Mouse (Mus musculus) mature B cell (primary cell): ENCODE results near the gene Defb3.
"Not testable (repeated sequence)": the region's sequence is repeated elsewhere in the genome, so short reads cannot be mapped to it uniquely, and the experiment has no call there.

ENCODE experiments used
- in situ Hi-C: fragments of 300-500 bp; cut with MboI; formaldehyde crosslinking; loops from 2 replicates; pipeline ENCODE4 v1.14.3; 2019

Gene Defb3

DNA sequence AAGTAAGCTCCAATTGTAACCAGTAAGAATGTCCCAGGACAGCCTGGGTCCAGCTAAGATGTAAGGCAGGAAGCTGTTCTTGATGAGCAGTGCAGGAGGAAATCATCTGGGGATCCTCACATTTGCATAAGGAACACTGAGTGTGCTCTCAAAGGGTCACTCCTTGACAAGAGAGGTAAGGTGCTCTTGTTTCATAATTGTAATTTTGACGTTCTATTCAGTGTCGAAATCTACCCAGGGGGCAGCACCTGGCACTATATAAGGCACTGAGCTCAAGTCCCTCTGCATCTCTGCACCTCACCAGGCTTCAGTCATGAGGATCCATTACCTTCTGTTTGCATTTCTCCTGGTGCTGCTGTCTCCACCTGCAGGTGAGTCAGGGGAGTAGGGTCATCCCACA, at the start of gene Defb3:
Defb3 (plus strand) TSS at position 301 of the 400 bp plus-strand sequence.
- in situ Hi-C loops, result not testable (repeated sequence)

DNA sequence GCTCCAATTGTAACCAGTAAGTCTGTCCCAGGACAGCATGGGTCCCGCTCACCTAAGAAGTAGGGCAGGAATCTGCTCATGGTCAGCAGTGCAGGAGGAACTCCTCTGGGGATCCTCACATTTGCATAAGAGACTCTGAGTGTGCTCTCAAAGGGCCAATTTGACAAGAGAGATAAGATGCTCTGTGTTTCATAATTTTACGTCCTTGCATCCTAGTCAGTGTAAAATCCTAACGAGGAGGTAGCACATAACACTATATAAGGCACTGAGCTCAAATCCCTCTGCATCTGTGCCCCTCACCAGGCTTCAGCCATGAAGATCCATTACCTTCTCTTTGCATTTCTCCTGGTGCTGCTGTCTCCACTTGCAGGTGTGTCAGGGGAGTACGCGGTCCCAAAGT, 45.9 kb upstream of the Defb3 start, which contains the start of gene Defb5:
Defb5 (plus strand) TSS at position 301 of the 400 bp plus-strand sequence.
- in situ Hi-C loops, result no loop called here

DNA sequence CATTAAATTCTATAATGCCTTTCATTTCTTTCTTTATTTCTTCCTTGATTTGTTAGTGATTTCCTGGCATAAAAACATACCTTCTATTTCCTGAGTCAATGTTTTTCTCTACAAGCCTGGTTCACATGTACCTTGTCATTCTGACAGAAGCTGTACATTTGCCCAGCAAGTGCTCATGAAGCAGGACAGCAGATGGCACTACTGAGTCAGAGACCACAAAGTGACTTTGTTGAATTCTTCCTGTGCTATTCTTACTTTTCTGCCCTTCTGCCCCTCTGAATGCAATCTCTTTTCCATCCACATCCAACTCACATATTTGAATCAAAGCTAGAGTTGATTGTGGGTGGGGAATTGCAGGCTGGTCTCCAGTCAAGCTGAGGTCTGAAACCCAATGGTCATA, 35.0 kb upstream of the Defb3 start:
- in situ Hi-C loops, result no loop called here

DNA sequence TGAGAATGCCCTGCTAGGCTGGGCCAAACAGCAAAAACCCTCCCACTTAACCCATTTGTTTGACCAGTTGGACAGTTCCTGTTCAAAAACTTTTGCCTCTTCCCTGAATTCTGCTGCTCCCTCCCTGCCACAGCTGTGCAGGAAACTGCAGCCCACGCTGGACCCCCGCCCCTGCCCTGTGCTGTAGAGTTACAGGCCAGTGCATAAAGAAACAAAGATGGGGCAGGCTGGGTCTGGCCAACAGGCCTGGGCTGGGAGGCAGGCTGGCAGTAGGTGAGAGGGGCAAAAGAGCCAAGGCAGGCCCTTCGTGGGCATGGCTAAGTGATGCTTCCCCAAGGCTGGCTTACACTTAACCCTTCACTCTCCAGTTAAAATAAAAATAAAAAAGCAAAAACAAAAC, 33.5 kb upstream of the Defb3 start:
- in situ Hi-C loops, result no loop called here

DNA sequence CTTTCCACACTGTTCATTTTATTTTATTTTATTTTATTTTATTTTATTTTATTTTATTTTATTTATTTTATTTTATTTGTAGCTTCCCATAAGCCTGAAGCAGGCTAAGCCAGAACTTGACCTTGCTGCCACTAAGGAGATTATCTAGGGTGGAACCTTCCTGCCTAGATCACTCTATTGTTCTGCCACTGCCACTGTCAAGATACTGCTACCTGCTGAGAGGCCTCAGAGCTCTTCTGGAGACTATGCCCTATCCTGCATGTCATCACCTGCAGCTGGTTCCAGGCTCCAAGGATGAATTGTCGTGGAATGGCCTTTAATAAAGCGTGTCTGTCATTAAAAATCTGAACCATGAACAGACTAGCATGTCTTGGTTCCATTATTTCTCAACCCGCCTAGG, 5.2 kb downstream of the Defb3 start:
- in situ Hi-C loops, result not testable (repeated sequence)

DNA sequence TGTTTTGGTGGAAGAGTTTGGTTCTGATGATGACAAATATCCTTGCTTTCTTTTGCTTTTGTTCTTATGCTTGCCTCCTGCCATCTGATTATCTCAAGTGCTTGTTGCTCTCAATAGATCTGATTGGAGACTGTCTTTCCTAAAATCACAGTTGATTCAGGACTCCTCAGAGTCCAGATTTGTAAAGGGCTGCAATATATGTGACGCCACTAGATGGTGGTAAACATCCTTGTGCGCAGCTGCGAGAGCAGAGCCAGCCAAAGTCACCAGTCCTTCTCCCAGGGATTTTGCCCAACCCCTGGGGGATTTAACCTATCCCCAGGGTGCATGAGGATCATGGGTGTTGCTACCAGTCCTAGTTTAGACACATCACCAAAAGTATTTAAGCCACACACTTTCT, 38.7 kb downstream of the Defb3 start:
- in situ Hi-C loops, result no loop called here
